Mouse (Mus musculus) gonadal fat pad, adult 2 months (tissue): ENCODE results near the gene Ppp1r18. TPM values are rescaled to one million over a fixed set of nuclear protein-coding genes. Genes with fewer than 3 reads are reported as not detected.

Experiments
- DNase-seq: peaks from one replicate; pipeline ENCODE4 v3.0.0-alpha.2; 2012; ENCODE audit warnings: low read depth
- polyA plus RNA-seq: library from polyadenylated mRNA; depleted of rRNA; stranded (reverse); fragments of >200 nt; gene quantifications from 2 replicates; pipeline ENCODE4 v1.2.3, GENCODE M21; 2012

The Ppp1r18 gene
- polyA plus RNA-seq, 1 experiment, result 48.6 TPM

GRCm38 (mm10) chr17:35869346-35870067, 4.1 kb downstream of the Ppp1r18 start:
- no peak for DNase-seq

- no peak for DNase-seq
Observed at GRCm38 (mm10) chr17:35870151-35870883, 4.9 kb downstream of the Ppp1r18 start.

- DNase-seq, result no peak
Observed at GRCm38 (mm10) chr17:35870884-35871696, 5.7 kb downstream of the Ppp1r18 start.

DNA sequence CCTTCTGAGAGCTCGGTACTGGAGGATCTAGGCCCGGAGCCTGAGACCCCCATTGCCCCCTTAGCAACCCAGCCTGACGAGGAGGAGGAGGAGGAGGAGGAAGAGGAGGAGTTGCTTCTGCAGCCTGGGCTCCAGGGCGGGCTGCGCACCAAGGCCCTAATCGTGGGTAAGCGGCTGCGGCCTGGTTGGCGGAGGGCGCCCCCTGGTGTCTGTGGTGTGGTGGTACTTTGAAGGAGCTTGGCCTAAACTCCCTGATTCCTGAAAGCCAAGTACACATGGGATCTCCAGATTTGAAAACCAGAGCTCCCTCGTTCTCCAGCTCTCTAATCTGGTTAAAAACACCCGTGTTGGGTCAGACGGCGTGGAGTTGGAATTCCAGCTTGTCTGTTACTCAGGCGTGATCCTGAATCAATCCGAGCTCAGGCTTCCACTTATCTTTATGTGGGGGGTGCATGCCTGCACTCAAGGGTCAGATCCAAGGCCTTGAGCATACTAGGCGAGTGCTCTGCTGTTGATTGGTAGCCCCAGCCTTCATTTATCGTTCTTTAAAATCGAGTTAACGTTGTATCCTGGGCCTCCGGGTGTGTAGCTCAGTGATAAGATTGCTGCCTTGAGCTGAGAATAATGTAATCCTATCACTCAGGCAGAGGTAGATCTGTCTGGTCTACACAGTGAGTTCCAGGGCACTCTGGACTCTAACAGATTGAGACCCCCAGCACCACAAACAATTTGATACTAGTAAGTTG, 8.6 kb downstream of the Ppp1r18 start:
- DNase-seq, result no peak

- DNase-seq, result no peak
Observed at GRCm38 (mm10) chr17:35874721-35875120, 9.3 kb downstream of the Ppp1r18 start.

GRCm38 (mm10) chr17:35879245-35880057, 14.1 kb downstream of the Ppp1r18 start, which contains the start of gene Dhx16:
TSS of gene Dhx16 (plus strand) at chr17:35879819.
- DNase-seq, result no peak

DNA sequence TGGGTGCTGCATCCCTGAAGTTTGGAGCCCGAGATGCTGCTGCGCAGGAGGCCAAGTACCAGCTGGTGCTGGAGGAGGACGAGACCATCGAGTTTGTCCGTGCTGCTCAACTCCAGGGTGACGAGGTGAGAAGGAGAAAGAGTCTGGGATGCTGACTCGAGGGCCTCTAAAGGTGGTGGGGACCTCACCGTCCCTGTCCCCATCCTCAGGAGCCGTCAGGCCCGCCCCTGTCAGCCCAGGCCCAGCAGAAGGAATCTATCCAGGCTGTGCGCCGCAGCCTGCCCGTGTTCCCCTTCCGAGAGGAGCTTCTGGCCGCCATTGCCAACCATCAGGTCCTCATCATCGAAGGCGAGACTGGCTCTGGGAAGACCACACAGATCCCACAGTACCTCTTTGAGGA, 17.5 kb downstream of the Ppp1r18 start:
- DNase-seq, result no peak

- DNase-seq, result no peak
Observed at GRCm38 (mm10) chr17:35883777-35884176, 18.4 kb downstream of the Ppp1r18 start.

DNA sequence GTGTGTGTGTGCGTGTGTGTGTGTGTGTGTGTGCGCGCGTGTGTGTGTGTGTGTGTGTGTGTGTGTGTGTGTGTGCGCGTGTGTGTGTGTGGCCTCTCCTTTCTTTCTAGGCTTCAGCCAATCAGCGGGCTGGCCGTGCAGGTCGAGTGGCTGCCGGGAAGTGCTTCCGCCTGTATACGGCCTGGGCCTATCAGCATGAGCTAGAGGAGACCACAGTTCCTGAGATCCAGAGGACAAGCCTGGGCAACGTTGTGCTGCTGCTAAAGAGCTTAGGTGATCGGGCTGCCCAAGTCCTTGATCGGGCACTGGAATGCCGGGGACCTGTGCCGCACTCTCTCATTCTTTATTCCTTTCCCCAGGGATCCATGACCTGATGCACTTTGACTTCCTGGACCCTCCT, 22.3 kb downstream of the Ppp1r18 start:
- DNase-seq, result no peak

DNA sequence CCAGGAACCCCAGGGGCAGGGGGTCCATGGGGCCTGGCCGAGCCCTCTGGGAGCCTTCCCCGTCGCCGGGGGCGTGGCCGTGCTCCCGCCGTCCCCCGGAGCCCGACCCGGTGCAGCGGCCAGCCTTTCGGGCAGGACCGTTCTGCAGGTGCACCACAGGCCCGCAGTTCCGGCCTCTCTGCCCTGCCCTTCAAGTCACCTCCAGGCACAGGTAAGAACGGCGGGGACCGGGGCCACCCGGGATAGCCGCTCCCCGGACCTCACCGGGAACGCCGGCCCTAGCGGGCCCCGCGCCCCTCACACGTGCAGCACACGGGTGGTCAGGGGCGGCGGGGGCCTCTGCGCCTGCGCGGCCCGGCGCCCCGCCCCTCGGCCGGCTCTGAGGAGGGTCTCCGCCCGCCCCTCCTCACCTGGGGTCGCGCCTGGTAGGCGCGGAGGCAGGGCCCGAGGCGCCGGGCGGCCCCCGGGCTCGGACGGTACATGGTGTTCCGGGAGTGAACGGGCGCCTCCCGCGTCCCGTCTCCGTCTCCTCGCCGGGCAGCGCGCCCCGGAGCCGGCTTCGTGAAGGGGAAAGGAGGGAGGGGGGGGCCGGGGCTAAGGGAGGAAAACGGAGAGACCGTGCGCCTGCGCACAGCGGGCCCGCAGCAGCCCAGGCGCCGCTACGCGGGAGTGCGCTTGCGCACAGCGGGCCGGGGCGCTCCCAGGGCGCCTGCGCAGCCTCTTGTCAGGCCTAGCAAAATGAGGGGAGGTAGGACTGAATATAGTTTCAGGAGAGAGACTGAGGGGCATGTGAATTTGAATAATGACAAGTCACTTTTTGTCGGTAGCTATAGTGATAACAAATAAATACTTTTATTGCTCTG, 31.6 kb downstream of the Ppp1r18 start, which contains the start of gene 2310061I04Rik:
TSS of gene 2310061I04Rik (minus strand) at position 651 of the 863 bp plus-strand sequence.
- DNase-seq, result no peak

DNA sequence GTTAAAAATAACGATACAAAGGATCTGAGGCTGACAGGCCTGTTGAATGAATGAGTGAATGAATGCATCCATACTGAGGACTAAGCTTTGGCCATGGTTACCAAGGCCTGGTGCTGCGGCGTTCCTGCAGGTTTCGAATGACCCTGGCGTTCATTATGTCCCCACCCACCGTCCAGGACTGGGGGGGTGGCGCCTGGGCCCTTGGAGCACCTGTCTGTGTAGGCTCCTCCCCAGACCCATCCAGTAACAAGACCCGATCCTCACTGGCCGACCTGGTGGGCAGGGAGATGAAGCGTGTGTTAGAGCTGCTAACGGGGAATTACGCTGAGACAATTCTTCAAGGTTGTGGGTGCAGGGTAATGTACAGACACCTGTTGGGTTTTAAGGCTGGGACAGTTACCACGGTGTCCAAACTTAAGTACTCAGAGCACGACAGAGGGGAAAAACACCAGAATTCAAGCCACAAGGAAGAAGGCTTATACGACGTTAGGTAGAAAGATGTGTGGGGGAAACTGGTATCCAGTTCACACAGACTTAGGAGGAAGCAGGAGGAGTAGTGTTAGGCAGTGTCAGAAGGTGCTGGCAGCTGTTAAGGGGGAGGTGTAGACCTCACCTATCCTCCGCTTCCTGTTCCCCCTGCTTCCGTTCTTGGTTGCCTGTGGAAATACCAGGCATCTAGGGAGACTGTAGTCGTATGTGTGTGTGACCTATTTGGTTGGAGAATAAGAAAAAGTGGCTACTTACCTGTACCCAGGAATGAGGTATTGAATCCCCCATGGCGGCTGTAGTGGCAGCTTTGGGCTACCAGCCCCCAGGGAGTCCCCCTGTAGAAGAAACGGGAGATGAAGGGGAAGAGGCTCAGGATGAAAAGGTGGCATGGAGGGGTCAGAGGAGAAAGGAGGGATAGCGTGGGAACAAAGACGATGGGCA, 32.5 kb downstream of the Ppp1r18 start:
- no peak for DNase-seq

DNA sequence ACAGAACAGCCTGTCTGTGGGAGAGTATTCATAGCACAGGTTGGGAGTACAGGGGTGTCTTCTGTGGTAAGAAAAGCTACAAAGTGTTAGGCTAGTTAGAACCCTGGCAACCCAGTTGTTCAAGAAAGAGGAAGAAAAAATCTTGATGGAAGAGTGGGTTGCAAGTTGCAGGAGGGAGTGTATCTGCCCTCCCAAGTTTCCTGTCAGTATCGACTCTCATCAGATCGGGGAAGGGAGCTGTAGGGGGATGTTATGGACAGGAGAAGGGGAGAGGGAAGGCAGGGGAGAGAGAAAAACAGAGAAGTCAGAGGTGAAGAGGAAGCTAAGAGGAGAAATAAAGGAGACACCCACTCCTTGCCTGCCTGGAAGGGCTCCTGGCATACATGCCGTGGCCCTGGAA, 35.2 kb downstream of the Ppp1r18 start:
- no peak for DNase-seq

GRCm38 (mm10) chr17:35903343-35903991, 38.1 kb downstream of the Ppp1r18 start:
- DNase-seq, result no peak

DNA sequence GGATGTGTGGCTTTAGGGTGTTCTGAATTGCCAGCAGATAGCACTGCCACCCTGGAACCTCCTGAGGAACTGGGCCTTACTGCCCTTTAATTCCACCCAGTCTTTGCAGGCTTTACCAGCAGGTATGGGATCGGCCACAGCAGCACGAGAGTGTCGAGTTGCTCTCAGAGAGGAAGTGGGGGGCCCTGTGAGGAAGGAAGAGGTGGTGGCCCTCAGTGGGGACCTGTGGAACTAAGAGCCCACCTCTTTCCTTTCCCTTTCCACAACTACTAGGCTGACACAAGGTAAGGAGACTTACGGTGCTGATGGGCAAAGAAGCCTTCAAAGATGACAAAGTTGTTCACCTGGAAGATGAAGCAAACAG, 38.6 kb downstream of the Ppp1r18 start:
- DNase-seq, result no peak

DNA sequence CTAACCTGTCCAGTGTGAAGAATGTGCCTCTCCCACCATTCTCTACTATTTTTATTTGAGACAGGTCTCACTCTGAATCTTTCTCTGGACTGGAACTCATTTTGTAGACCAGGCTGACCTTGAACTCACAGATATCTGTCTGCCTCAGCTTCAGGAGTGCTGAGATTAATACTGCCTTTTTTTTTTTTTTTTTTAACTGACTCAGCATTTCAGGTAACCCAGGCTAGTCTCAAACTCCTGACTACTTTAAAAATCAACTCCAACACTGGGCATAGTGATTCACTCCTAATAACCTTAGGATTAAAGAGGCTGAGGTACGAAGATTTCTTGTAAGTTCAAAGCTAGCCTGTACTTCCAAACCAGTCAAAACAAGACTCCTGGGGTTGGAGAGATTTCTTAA, 40.2 kb downstream of the Ppp1r18 start:
- DNase-seq, result no peak

- DNase-seq, result no peak
Observed at GRCm38 (mm10) chr17:35907609-35908008, 42.2 kb downstream of the Ppp1r18 start.

DNA sequence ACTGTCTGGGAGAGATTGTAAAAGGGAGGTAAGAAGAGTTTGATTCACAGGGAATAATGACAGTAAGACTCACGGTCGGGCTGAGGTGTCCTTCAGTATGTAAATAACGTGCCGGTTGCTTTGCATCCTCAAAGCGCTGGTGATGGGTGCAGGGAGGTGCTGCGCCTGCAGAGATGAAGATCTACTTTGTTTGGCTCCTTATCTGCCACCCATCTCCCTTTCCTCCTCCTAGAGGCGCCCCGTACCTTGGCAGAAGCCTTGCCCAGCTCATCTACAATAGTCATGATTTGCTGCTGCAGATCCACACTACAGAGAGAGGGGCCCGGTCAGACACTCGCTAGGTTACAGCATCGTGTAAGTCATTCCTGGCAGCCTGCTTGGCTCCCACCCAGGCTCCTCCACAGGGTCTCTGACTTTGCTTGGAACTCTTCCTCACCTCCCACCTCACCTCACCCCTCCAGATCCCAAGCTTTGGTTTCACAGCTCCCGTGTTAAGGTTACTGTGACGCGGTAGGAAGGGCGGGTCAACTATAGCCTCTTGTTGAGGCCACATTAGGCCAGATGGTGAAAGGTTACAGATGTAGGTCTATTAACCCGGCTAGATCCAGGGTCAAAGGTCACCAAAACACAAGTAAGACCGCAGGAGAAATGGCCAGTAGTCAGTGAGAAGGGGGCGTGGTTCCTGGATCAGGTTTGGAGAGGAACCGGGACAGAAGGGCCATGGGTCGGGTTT, 44.0 kb downstream of the Ppp1r18 start:
- no peak for DNase-seq
